Mouse (Mus musculus): Measurements from ENCODE around the gene Ffar1. TPM values are rescaled to one million over a fixed set of nuclear protein-coding genes. Genes with fewer than 3 reads are reported as not detected.

The Ffar1 gene
- under 1 TPM in 10 of 26 experiments, not detected in 16; 0.12 to 0.28 (median 0.21) TPM for total RNA-seq (2018; cell fraction: chromatin; rRNA removed)
- total RNA-seq (2018; cell fraction: cytosol; rRNA removed) = under 1 TPM in 11 of 26 experiments, not detected in 15; 0.03 to 0.09 (median 0.04) TPM
- total RNA-seq (2018; cell fraction: nucleus; rRNA removed) = under 1 TPM in 14 of 26 experiments, not detected in 12; 0.12 to 0.31 (median 0.21) TPM
- polyA plus RNA-seq (2018) = not detected in 3 replicates

- H3K36me3 ChIP-seq (ENCODE audit: inconsistent target) = no peaks in the 10 kb centered on the region
- H3K27ac ChIP-seq = no peak within 1 kb of the TSS
- no peak within 1 kb of the TSS for H3K4me3 ChIP-seq (ENCODE audit: inconsistent target)
- H3K79me2 ChIP-seq (ENCODE audit: inconsistent target) = no peaks in the 10 kb centered on the region
- WGBS (ENCODE audit: missing documents) = 94% methylated on average over 12 of the region's 12 CpGs
Measured at GRCm38 (mm10) chr7:30861464-30861863, at the start of gene Ffar1. Gene Ffar1, minus strand, starts transcription at chr7:30861564.

GRCm38 (mm10) chr7:30909773-30910172 lies 48.4 kb upstream of the Ffar1 start:
- no peaks in the 10 kb centered on the region for H3K36me3 ChIP-seq (ENCODE audit: inconsistent target)
- no peak overlapping the region for H3K4me3 ChIP-seq (ENCODE audit: inconsistent target)
- 45% methylated on average over 6 of the region's 6 CpGs for WGBS (ENCODE audit: missing documents)

GRCm38 (mm10) chr7:30908992-30909431 lies 47.6 kb upstream of the Ffar1 start:
- no peaks in the 10 kb centered on the region for H3K36me3 ChIP-seq (ENCODE audit: inconsistent target)
- no peak overlapping the region for H3K4me3 ChIP-seq (ENCODE audit: inconsistent target)
- H3K27ac ChIP-seq = no peak overlapping the region
- no peaks in the 10 kb centered on the region for H3K79me2 ChIP-seq (ENCODE audit: inconsistent target)
- WGBS (ENCODE audit: missing documents) = 30% methylated on average over 15 of the region's 17 CpGs

More at GRCm38 (mm10) chr7:30909773-30910172, 48.4 kb upstream of the Ffar1 start:
- Histone ChIP-seq H3K79me2 (ENCODE audit: inconsistent target) (no peaks in the 10 kb centered on the region), H3K27ac (no peak overlapping the region)

- no peaks in the 10 kb centered on the region for H3K79me2 ChIP-seq (ENCODE audit: inconsistent target)
- H3K4me3 ChIP-seq (ENCODE audit: inconsistent target) = no peak overlapping the region
- H3K27ac ChIP-seq = no peak overlapping the region
- no peaks in the 10 kb centered on the region for H3K36me3 ChIP-seq (ENCODE audit: inconsistent target)
- 21% methylated on average over 20 of the region's 26 CpGs for WGBS (ENCODE audit: missing documents)
Measured at GRCm38 (mm10) chr7:30908277-30908991, 47.1 kb upstream of the Ffar1 start.

- 21% methylated on average over 4 of the region's 4 CpGs for WGBS (ENCODE audit: missing documents)
- no peak overlapping the region for H3K4me3 ChIP-seq (ENCODE audit: inconsistent target)
- no peak overlapping the region for H3K27ac ChIP-seq
- H3K79me2 ChIP-seq (ENCODE audit: inconsistent target) = no peaks in the 10 kb centered on the region
- no peaks in the 10 kb centered on the region for H3K36me3 ChIP-seq (ENCODE audit: inconsistent target)
Measured at GRCm38 (mm10) chr7:30904042-30904441, 42.7 kb upstream of the Ffar1 start.

GRCm38 (mm10) chr7:30895217-30895616 lies 33.9 kb upstream of the Ffar1 start:
- 69% methylated on average over 3 of the region's 3 CpGs for WGBS (ENCODE audit: missing documents)
- Histone ChIP-seq H3K27ac (no peak overlapping the region), H3K36me3 (ENCODE audit: inconsistent target) (no peaks in the 10 kb centered on the region), H3K79me2 (ENCODE audit: inconsistent target) (no peaks in the 10 kb centered on the region), H3K4me3 (ENCODE audit: inconsistent target) (no peak overlapping the region)

- H3K36me3 ChIP-seq (ENCODE audit: inconsistent target) = no peaks in the 10 kb centered on the region
- no peaks in the 10 kb centered on the region for H3K79me2 ChIP-seq (ENCODE audit: inconsistent target)
- WGBS (ENCODE audit: missing documents) = 92% methylated on average over 3 of the region's 3 CpGs
- H3K27ac ChIP-seq = no peak overlapping the region
- H3K4me3 ChIP-seq (ENCODE audit: inconsistent target) = no peak overlapping the region
Measured at GRCm38 (mm10) chr7:30892515-30892914, 31.2 kb upstream of the Ffar1 start.

GRCm38 (mm10) chr7:30891746-30892145 lies 30.4 kb upstream of the Ffar1 start:
- Histone ChIP-seq H3K27ac (no peak overlapping the region), H3K36me3 (ENCODE audit: inconsistent target) (no peaks in the 10 kb centered on the region), H3K4me3 (ENCODE audit: inconsistent target) (no peak overlapping the region), H3K79me2 (ENCODE audit: inconsistent target) (no peaks in the 10 kb centered on the region)
- WGBS (ENCODE audit: missing documents) = 84% methylated on average over 8 of the region's 9 CpGs

GRCm38 (mm10) chr7:30890681-30891080 lies 29.3 kb upstream of the Ffar1 start:
- Histone ChIP-seq H3K36me3 (ENCODE audit: inconsistent target) (no peaks in the 10 kb centered on the region), H3K27ac (no peak overlapping the region), H3K4me3 (ENCODE audit: inconsistent target) (no peak overlapping the region), H3K79me2 (ENCODE audit: inconsistent target) (no peaks in the 10 kb centered on the region)
- WGBS (ENCODE audit: missing documents) = 32% methylated on average over 2 of the region's 2 CpGs

GRCm38 (mm10) chr7:30888786-30889185 lies 27.4 kb upstream of the Ffar1 start:
- 100% methylated on average over 7 of the region's 7 CpGs for WGBS (ENCODE audit: missing documents)
- Histone ChIP-seq H3K27ac (no peak overlapping the region), H3K36me3 (ENCODE audit: inconsistent target) (no peaks in the 10 kb centered on the region), H3K4me3 (ENCODE audit: inconsistent target) (no peak overlapping the region), H3K79me2 (ENCODE audit: inconsistent target) (no peaks in the 10 kb centered on the region)

- Histone ChIP-seq H3K4me3 (ENCODE audit: inconsistent target) (no peak overlapping the region), H3K79me2 (ENCODE audit: inconsistent target) (no peaks in the 10 kb centered on the region), H3K27ac (no peak overlapping the region), H3K36me3 (ENCODE audit: inconsistent target) (no peaks in the 10 kb centered on the region)
- WGBS (ENCODE audit: missing documents) = 41% methylated on average over 11 of the region's 14 CpGs
Measured at GRCm38 (mm10) chr7:30887568-30888188, 26.3 kb upstream of the Ffar1 start.

- Histone ChIP-seq H3K79me2 (ENCODE audit: inconsistent target) (no peaks in the 10 kb centered on the region), H3K4me3 (ENCODE audit: inconsistent target) (no peak overlapping the region), H3K27ac (no peak overlapping the region), H3K36me3 (ENCODE audit: inconsistent target) (no peaks in the 10 kb centered on the region)
- WGBS (ENCODE audit: missing documents) = 69% methylated on average over 2 of the region's 4 CpGs
Measured at GRCm38 (mm10) chr7:30886852-30887251, 25.5 kb upstream of the Ffar1 start.

GRCm38 (mm10) chr7:30884047-30884446 lies 22.7 kb upstream of the Ffar1 start:
- Histone ChIP-seq H3K36me3 (ENCODE audit: inconsistent target) (no peaks in the 10 kb centered on the region), H3K27ac (no peak overlapping the region), H3K4me3 (ENCODE audit: inconsistent target) (no peak overlapping the region), H3K79me2 (ENCODE audit: inconsistent target) (no peaks in the 10 kb centered on the region)

- no peak overlapping the region for H3K27ac ChIP-seq
- H3K36me3 ChIP-seq (ENCODE audit: inconsistent target) = no peaks in the 10 kb centered on the region
- H3K79me2 ChIP-seq (ENCODE audit: inconsistent target) = no peaks in the 10 kb centered on the region
- 93% methylated on average over 3 of the region's 3 CpGs for WGBS (ENCODE audit: missing documents)
- no peak overlapping the region for H3K4me3 ChIP-seq (ENCODE audit: inconsistent target)
Measured at GRCm38 (mm10) chr7:30881367-30881766, 20.0 kb upstream of the Ffar1 start.

GRCm38 (mm10) chr7:30880176-30880575 lies 18.8 kb upstream of the Ffar1 start, which contains the start of gene Cd22:
Gene Cd22, minus strand, starts transcription at chr7:30880342.
- Histone ChIP-seq H3K36me3 (ENCODE audit: inconsistent target) (no peaks in the 10 kb centered on the region), H3K27ac (no peak within 1 kb of the TSS), H3K79me2 (ENCODE audit: inconsistent target) (no peaks in the 10 kb centered on the region), H3K4me3 (ENCODE audit: inconsistent target) (no peak within 1 kb of the TSS)
- 35% methylated on average over 7 of the region's 7 CpGs for WGBS (ENCODE audit: missing documents)

Measured in macrophage (primary cell).